Mouse (Mus musculus) megakaryocyte, embryonic 14.5 days (primary cell): ENCODE measurements around the gene BC029722.

Experiments
- FLI1 ChIP-seq: IDR thresholded peaks from 2 replicates; pipeline ENCODE4 v1.6.1; 2012; ENCODE audit warnings: low read length, inconsistent platforms, mixed read lengths
- GATA1 ChIP-seq: IDR thresholded peaks from 3 replicates; pipeline ENCODE4 v1.6.1; 2012; ENCODE audit warnings: mixed read lengths, low read length, inconsistent platforms, borderline replicate concordance

- TF ChIP-seq GATA1 (no peak), FLI1 (no peak)
Observed at GRCm38 (mm10) chr2:155825904-155826629, 6.8 kb upstream of the BC029722 start.
